ENCODE assay signal across 8 mouse cellular contexts in genomic region chr3:94413031-94413679, GRCm38 (mm10). TPM values are rescaled to one million over a fixed set of nuclear protein-coding genes. Genes with fewer than 3 reads are reported as not detected.
DNase-seq lines count a peak whose midpoint lies in the region; ATAC-seq and TF ChIP-seq lines count a peak whose summit lies in the region.

Gene Tdrkh (plus strand): TSS chr3:94413273.

- H3K4me2 ChIP-seq in neural tube, embryonic 15.5 days = peak within 1 kb of the TSS; percentile 90

- no peaks in the 10 kb centered on the region for H3K36me3 ChIP-seq in neural tube, embryonic 15.5 days

- TF ChIP-seq CTCF in layer of hippocampus, adult 2 months (conservative IDR thresholded peaks at IDR 0.05) = peak; percentile 57
- no peak for TF ChIP-seq CTCF in lung, adult 2 months (IDR thresholded peaks at IDR 0.05; ENCODE audit: insufficient read depth, low read length)

- TF ChIP-seq POLR2A in lung, adult 2 months (IDR thresholded peaks at IDR 0.05; ENCODE audit: borderline replicate concordance, extremely low read depth, low read depth, low read length) = peak; percentile 32; the same call in 1 of the 2 replicates

- H3K9me3 ChIP-seq in neural tube, embryonic 15.5 days (replicated peaks) = no peaks in the 10 kb centered on the region

- peak within 1 kb of the TSS; percentile 81 for H3K4me3 ChIP-seq in layer of hippocampus, adult 2 months
- peak within 1 kb of the TSS; percentile 74 for H3K4me3 ChIP-seq in lung, adult 2 months (replicated peaks; ENCODE audit: extremely low read depth, low read depth, low read length)
- peak within 1 kb of the TSS; percentile 73 for H3K4me3 ChIP-seq in neural tube, embryonic 15.5 days (replicated peaks)

- no peaks in the 10 kb centered on the region for H3K4me1 ChIP-seq in lung, adult 2 months (ENCODE audit: control insufficient read depth, insufficient read depth, low read length)
- H3K4me1 ChIP-seq in neural tube, embryonic 15.5 days = peaks cover 20% of the 10 kb centered on the region

- ATAC-seq in neural tube, embryonic 15.5 days (ENCODE audit: low FRiP score) = peak; percentile 99

- WGBS in lung, adult 2 months = 10% methylated on average over 52 of the region's 52 CpGs
- 5% methylated on average over 52 of the region's 52 CpGs for WGBS in neural tube, embryonic 15.5 days

- DNase-seq in Muller cell, postnatal 12 days (ENCODE audit: inconsistent ontology term) = peak; percentile 97
- DNase-seq in cerebellum, adult 9-10 months = peak; percentile 97
- DNase-seq in forelimb bud, embryonic 11.5 days (ENCODE audit: low read depth, low spot score) = peak; percentile 96
- peak; percentile 96 for DNase-seq in heart, postnatal 4 days
- DNase-seq in layer of hippocampus, adult 2 months (ENCODE audit: low spot score in 2 of 2) = peak; percentile 97 to 99
- peak; percentile 85 for DNase-seq in lung, adult 2 months
- peak; percentile 95 for DNase-seq in testis, postnatal 10 days (ENCODE audit: low spot score)

- H3K27ac ChIP-seq in layer of hippocampus, adult 2 months = peak within 1 kb of the TSS; percentile 90
- H3K27ac ChIP-seq in neural tube, embryonic 15.5 days (replicated peaks) = peak within 1 kb of the TSS; percentile 88

- H3K9ac ChIP-seq in neural tube, embryonic 15.5 days (replicated peaks) = peak within 1 kb of the TSS; percentile 83

- H3K27me3 ChIP-seq in neural tube, embryonic 15.5 days (replicated peaks) = no peaks in the 10 kb centered on the region

RNA-seq across cellular contexts. Expression of gene Tdrkh, which starts in this region (rescaled TPM):
- total RNA-seq in heart, postnatal 4 days (2021) = 1 to 10 TPM; 5.8 to 7.2 TPM
- total RNA-seq in layer of hippocampus, adult 2 months (2021) = 10 to 100 TPM; 41.3 to 47.2 TPM
- polyA plus RNA-seq in lung, adult 2 months (2012; rRNA removed) = 0.17 and 0.44 TPM in 2 replicates
- polyA plus RNA-seq in neural tube, embryonic 15.5 days (2015; fragmentation: Nextera tagmentation; extraction: Ambion mirVana) = 39.2 and 43.5 TPM in 2 replicates

Comparison
In these comparisons a context has a peak if more than half of its experiments do, and no peak if none do; other contexts are left out.
1. Peak in every context shown above with its lines: DNase-seq, ATAC-seq, H3K4me3 ChIP-seq and H3K27ac ChIP-seq.
2. RNA of gene Tdrkh (total RNA-seq): 41.3 to 47.2 TPM in layer of hippocampus, adult 2 months; 5.8 to 7.2 TPM in heart, postnatal 4 days; every median in the first group is over 4 times any median in the second.
3. RNA of gene Tdrkh (polyA plus RNA-seq): 39.2 to 43.5 TPM in neural tube, embryonic 15.5 days; 0.17 to 0.44 TPM in lung, adult 2 months; every median in the first group is over 10 times any median in the second.
4. Peak in DNase-seq and H3K4me3 ChIP-seq in lung, adult 2 months; RNA of the gene not detected or under 1 TPM.